Mouse (Mus musculus): ENCODE measurements around the gene Slc35f6. TPM values are rescaled to one million over a fixed set of nuclear protein-coding genes. Genes with fewer than 3 reads are reported as not detected.

The Slc35f6 gene
- polyA plus RNA-seq, 1 experiment from 2014 or later = 32.5 TPM

DNA sequence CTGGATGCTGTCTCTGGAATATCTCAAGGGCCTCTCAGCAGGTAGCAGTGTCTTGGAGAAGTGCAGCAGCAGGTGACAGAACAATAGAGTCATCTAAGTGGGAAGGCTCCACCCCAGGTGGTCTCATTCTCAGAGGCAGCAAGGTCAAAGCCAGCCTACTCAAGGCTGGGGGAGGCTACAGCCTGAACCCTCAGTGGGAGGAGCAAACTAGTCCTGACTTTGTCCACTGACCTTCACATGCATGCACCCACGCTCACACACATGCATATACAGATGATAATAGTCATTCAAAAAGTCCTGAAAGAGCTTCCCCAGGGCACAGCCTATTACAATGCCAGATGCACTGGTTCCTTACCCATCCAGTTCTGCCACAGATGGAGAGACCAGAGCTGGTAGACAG, 12.5 kb downstream of the Slc35f6 start:
- no peak for ATAC-seq
- H3K4me2 ChIP-seq (ENCODE audit: low read length) = no peak overlapping the region
- H3K27me3 ChIP-seq (replicated peaks; ENCODE audit: control insufficient read depth, insufficient read depth, low read length) = no peaks in the 10 kb centered on the region
- H3K36me3 ChIP-seq (ENCODE audit: control insufficient read depth, insufficient read depth) = peaks cover 8% of the 10 kb centered on the region
- no peak overlapping the region for H3K27ac ChIP-seq (ENCODE audit: low read length)
- no peak overlapping the region for H3K4me3 ChIP-seq (replicated peaks; ENCODE audit: low read length)
- no peak overlapping the region for H3K9ac ChIP-seq (replicated peaks; ENCODE audit: low read depth, low read length)
- H3K4me1 ChIP-seq (replicated peaks; ENCODE audit: control insufficient read depth, insufficient read depth, low read length) = no peaks in the 10 kb centered on the region
- WGBS = 79% methylated on average over 1 of the region's 1 CpGs
- H3K9me3 ChIP-seq (ENCODE audit: control insufficient read depth, low read length) = no peaks in the 10 kb centered on the region

DNA sequence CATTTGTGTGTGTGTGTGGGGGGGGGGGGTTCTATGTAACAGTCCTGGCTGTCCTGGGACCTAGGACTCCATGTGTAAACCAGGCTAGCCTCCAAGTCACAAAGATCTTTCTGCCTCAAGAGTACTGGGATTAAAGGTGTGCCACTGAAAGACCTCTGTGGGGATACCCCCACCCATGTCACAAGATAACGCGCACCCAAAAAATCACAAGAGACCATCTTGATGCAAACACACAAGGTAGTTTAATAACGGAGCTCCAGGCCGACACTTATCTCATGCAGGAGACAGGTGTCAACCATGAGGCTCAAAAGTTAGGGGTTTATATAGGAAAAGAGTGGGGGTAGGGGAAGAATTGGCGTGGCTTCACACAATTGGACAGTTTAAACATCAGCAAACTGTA, 13.1 kb downstream of the Slc35f6 start:
- Histone ChIP-seq H3K36me3 (ENCODE audit: control insufficient read depth, insufficient read depth) (peaks cover 3% of the 10 kb centered on the region; the same call in 1 of the 2 replicates), H3K9me3 (ENCODE audit: control insufficient read depth, low read length) (no peaks in the 10 kb centered on the region), H3K4me2 (ENCODE audit: low read length) (no peak overlapping the region), H3K4me3 (replicated peaks; ENCODE audit: low read length) (no peak overlapping the region), H3K9ac (replicated peaks; ENCODE audit: low read depth, low read length) (no peak overlapping the region), H3K27me3 (replicated peaks; ENCODE audit: control insufficient read depth, insufficient read depth, low read length) (no peaks in the 10 kb centered on the region), H3K4me1 (replicated peaks; ENCODE audit: control insufficient read depth, insufficient read depth, low read length) (no peaks in the 10 kb centered on the region; the same call in 1 of the 2 replicates), H3K27ac (ENCODE audit: low read length) (no peak overlapping the region)
- ATAC-seq = no peak
- 96% methylated on average over 5 of the region's 5 CpGs for WGBS

DNA sequence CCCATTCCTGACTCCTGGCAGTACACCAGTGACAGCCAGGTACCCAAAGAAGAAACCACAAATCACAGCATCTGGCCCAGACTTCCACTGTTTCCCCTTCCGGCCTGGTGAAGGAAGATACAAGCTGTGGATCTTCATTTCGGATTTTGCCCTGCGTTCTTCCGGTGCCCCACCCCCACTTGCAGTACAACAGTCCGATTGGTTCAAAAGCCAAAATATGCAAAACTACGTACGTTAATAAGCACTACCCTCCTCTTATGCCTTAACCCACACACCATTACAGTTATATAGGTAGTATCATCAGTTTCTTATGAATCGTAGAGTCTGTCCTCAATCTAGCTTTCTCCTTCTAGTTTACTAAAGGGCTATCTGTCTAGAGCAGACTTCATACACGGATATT, 17.6 kb downstream of the Slc35f6 start:
- H3K4me2 ChIP-seq (ENCODE audit: low read length) = no peak overlapping the region
- no peak overlapping the region for H3K27ac ChIP-seq (ENCODE audit: low read length)
- peaks cover 19% of the 10 kb centered on the region for H3K4me1 ChIP-seq (replicated peaks; ENCODE audit: control insufficient read depth, insufficient read depth, low read length)
- ATAC-seq = no peak
- no peaks in the 10 kb centered on the region for H3K9me3 ChIP-seq (ENCODE audit: control insufficient read depth, low read length)
- no peaks in the 10 kb centered on the region for H3K36me3 ChIP-seq (ENCODE audit: control insufficient read depth, insufficient read depth)
- no peaks in the 10 kb centered on the region for H3K27me3 ChIP-seq (replicated peaks; ENCODE audit: control insufficient read depth, insufficient read depth, low read length)
- H3K9ac ChIP-seq (replicated peaks; ENCODE audit: low read depth, low read length) = no peak overlapping the region
- H3K4me3 ChIP-seq (replicated peaks; ENCODE audit: low read length) = no peak overlapping the region
- WGBS = 90% methylated on average over 9 of the region's 9 CpGs

DNA sequence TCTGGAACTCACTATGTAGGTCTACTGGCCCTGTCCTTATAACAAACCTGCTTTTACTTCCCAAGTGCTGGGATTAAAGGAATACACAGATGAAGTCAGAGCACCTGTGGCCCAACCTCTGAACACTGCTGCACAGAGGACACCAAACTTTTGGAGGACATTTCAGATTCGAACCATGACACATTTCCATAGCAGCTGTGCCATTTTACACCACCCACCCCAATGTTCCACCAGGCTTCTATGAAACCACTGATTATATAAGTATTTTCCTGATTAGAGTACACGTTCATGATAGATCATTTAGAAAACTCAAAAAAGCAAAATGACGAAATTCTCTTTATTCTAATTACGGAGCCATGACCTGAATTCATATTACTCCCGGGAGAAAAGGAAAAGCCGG, 18.2 kb downstream of the Slc35f6 start:
- Histone ChIP-seq H3K9ac (replicated peaks; ENCODE audit: low read depth, low read length) (peak overlapping the region; percentile 55), H3K36me3 (ENCODE audit: control insufficient read depth, insufficient read depth) (no peaks in the 10 kb centered on the region), H3K4me2 (ENCODE audit: low read length) (peak overlapping the region; percentile 78), H3K9me3 (ENCODE audit: control insufficient read depth, low read length) (no peaks in the 10 kb centered on the region), H3K27me3 (replicated peaks; ENCODE audit: control insufficient read depth, insufficient read depth, low read length) (no peaks in the 10 kb centered on the region), H3K4me1 (replicated peaks; ENCODE audit: control insufficient read depth, insufficient read depth, low read length) (peaks cover 19% of the 10 kb centered on the region), H3K27ac (ENCODE audit: low read length) (no peak overlapping the region), H3K4me3 (replicated peaks; ENCODE audit: low read length) (peak overlapping the region; percentile 69)
- 55% methylated on average over 6 of the region's 6 CpGs for WGBS
- no peak for ATAC-seq

DNA sequence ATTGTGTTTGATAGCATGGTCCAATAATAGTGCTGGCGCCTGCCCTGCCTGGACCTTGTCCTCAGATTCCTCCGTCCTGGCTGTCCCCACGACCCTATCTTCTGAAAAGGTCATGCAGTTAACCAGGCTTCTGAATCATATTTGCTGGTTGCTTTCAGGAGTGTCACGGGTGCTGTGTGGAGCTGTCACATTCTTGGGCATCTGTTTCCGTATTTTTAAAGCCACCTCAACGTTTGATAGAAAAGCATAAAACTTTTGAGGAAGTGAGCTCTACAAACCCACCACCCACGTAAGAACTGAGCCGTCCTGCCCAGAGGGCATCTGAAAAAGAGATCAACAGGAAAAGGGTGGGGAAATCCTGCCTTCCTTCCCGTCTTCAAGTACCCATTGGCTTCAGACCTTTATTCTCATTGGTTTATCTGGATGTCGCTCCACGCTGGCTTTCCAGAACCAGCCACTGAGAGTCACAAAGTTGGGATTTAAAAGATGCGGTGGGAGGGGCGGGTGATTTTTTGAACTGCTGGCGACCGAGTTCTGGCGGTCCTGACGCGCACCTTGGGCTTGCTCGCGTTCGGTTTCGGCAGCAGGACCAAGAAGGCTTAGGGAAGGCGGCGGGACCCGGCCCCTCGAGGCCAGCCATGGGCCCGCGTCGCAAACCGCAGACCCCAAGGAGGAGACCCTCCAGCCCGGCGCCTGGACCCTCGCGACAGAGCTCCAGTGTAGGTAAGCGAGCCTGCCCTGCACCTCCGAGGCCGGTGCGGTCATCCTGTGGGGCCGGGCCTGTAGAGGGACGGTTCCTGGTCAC, 18.9 kb downstream of the Slc35f6 start, which contains the start of gene Cenpa:
Gene Cenpa (plus strand): TSS at position 387 of the 805 bp plus-strand sequence.
- H3K4me3 ChIP-seq (replicated peaks; ENCODE audit: low read length) = peak within 1 kb of the TSS; percentile 69
- H3K9me3 ChIP-seq (ENCODE audit: control insufficient read depth, low read length) = no peaks in the 10 kb centered on the region
- no peaks in the 10 kb centered on the region for H3K36me3 ChIP-seq (ENCODE audit: control insufficient read depth, insufficient read depth)
- peak within 1 kb of the TSS; percentile 67 for H3K9ac ChIP-seq (replicated peaks; ENCODE audit: low read depth, low read length)
- peak; percentile 98 for ATAC-seq
- 0 out of 2 replicates have a peak within 1 kb of the TSS, but pooled peaks have one; percentile 37 for H3K27ac ChIP-seq (ENCODE audit: low read length)
- peaks cover 19% of the 10 kb centered on the region for H3K4me1 ChIP-seq (replicated peaks; ENCODE audit: control insufficient read depth, insufficient read depth, low read length)
- H3K27me3 ChIP-seq (replicated peaks; ENCODE audit: control insufficient read depth, insufficient read depth, low read length) = no peaks in the 10 kb centered on the region
- H3K4me2 ChIP-seq (ENCODE audit: low read length) = peak within 1 kb of the TSS; percentile 83
- WGBS = under 1% methylated on average over 40 of the region's 40 CpGs

DNA sequence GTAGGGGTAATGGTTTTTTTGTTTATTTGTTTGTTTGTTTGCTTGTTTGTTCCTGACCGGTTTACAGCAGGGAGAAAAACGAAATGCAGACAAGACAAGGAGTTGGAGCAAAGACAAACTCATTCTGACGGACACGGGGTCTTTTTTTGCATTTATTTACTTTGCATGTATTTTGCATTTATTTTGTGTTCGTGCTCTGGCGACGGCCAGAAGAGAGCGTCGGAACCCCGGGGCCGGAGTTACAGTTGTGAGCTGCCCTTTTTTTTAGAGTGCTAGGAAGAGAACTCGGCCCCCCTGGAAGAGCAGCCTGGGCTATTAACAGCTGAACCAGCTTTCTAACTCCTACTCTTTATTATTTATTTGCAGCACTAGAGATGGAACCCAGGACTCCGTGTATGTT, 19.5 kb downstream of the Slc35f6 start:
- Histone ChIP-seq H3K36me3 (ENCODE audit: control insufficient read depth, insufficient read depth) (no peaks in the 10 kb centered on the region), H3K27ac (ENCODE audit: low read length) (no peak overlapping the region), H3K9ac (replicated peaks; ENCODE audit: low read depth, low read length) (peak overlapping the region; percentile 67), H3K4me3 (replicated peaks; ENCODE audit: low read length) (peak overlapping the region; percentile 69), H3K4me1 (replicated peaks; ENCODE audit: control insufficient read depth, insufficient read depth, low read length) (peaks cover 19% of the 10 kb centered on the region), H3K27me3 (replicated peaks; ENCODE audit: control insufficient read depth, insufficient read depth, low read length) (no peaks in the 10 kb centered on the region), H3K9me3 (ENCODE audit: control insufficient read depth, low read length) (no peaks in the 10 kb centered on the region), H3K4me2 (ENCODE audit: low read length) (peak overlapping the region; percentile 83)
- WGBS = under 1% methylated on average over 13 of the region's 13 CpGs
- no peak for ATAC-seq

DNA sequence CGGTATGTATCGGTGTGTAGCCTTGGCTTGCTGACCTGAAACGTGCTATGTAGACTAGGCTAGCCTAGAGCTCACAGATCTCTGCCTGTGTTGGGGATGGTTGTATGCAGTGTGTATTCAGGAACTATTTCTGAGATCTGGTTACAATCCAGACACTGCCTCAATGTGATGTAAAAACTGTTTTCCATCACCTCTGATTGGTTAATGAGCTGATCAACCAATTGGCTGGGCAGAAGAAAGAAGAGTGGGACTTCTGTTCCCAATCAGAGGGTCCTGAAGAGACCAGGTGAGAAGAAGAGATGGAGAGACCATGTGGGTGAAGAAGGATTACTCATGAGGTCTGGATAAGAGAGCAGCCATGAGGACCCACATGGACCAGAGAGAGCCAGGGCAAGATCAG, 20.0 kb downstream of the Slc35f6 start:
- H3K27me3 ChIP-seq (replicated peaks; ENCODE audit: control insufficient read depth, insufficient read depth, low read length) = no peaks in the 10 kb centered on the region

DNA sequence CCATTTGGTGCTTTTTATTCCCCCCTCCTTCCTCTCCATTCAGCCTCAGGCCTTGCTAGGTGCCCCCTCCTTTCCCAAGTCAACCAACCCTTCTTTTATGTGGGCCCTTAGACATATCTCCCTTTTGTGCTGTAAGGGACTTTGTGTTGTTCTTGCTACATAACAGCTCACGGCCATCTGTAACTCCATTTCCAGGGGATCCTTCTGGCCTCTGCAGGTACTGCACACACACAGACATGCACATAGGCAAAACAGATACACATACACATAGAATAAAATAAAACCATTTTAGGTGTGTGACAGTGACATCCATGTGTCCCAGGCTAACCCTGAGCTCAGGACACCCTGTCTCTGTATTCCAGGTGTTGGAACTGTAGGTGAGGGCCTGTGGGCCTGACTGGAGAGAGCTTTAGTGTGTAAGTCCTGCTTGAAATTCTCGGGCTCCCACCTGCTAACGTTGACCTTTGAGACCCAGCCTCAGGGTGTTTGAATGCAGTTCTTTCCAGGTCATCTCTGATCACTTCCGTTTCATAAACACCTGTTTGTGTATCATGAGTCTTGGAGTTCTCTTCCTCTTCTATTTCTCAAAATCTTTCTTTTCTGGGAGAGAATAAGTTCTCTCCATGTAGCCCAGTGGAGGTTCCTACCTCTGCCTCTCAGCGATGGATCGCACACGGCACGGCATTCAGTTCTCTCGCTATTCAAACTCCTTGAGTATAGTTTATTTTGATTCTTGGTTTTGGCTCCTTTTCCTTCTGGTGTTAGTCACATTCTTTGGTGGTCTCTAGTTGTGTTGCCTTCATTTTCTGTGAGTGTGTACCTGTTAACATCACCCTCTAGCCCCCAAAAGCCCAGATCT, 21.1 kb downstream of the Slc35f6 start:
- no peak overlapping the region for H3K27ac ChIP-seq (ENCODE audit: low read length)
- H3K9me3 ChIP-seq (ENCODE audit: control insufficient read depth, low read length) = no peaks in the 10 kb centered on the region
- H3K4me1 ChIP-seq (replicated peaks; ENCODE audit: control insufficient read depth, insufficient read depth, low read length) = peaks cover 19% of the 10 kb centered on the region
- no peak overlapping the region for H3K9ac ChIP-seq (replicated peaks; ENCODE audit: low read depth, low read length)
- H3K36me3 ChIP-seq (ENCODE audit: control insufficient read depth, insufficient read depth) = no peaks in the 10 kb centered on the region
- H3K27me3 ChIP-seq (replicated peaks; ENCODE audit: control insufficient read depth, insufficient read depth, low read length) = no peaks in the 10 kb centered on the region
- no peak for ATAC-seq
- WGBS = 92% methylated on average over 9 of the region's 9 CpGs
- no peak overlapping the region for H3K4me3 ChIP-seq (replicated peaks; ENCODE audit: low read length)
- H3K4me2 ChIP-seq (ENCODE audit: low read length) = no peak overlapping the region

More for the DNA sequence above, 20.0 kb downstream of the Slc35f6 start:
- H3K4me1 ChIP-seq (replicated peaks; ENCODE audit: control insufficient read depth, insufficient read depth, low read length) = peaks cover 19% of the 10 kb centered on the region
- H3K4me2 ChIP-seq (ENCODE audit: low read length) = peak overlapping the region; percentile 83
- H3K36me3 ChIP-seq (ENCODE audit: control insufficient read depth, insufficient read depth) = no peaks in the 10 kb centered on the region
- no peak overlapping the region for H3K27ac ChIP-seq (ENCODE audit: low read length)
- no peak for ATAC-seq
- peak overlapping the region; percentile 69 for H3K4me3 ChIP-seq (replicated peaks; ENCODE audit: low read length)
- H3K9me3 ChIP-seq (ENCODE audit: control insufficient read depth, low read length) = no peaks in the 10 kb centered on the region
- H3K9ac ChIP-seq (replicated peaks; ENCODE audit: low read depth, low read length) = peak overlapping the region; percentile 67
- WGBS = 3% methylated on average over 3 of the region's 3 CpGs

DNA sequence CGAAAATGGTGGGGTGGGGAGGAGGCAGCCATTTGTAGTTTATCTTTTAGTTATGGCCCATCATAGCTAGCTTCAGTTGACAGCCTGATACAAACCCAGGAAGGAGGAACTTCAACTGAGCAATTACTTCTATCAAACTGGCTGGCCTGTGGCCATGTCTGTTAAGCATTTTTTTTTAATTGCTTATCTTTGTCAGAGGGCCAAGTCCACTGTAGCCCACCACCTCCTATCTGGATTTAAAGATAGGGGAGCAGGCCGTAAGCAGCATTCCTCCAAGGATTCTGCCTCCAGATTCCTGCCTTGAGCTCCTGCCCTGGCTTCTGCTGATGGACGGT, 21.7 kb downstream of the Slc35f6 start:
- Histone ChIP-seq H3K36me3 (ENCODE audit: control insufficient read depth, insufficient read depth) (no peaks in the 10 kb centered on the region), H3K9ac (replicated peaks; ENCODE audit: low read depth, low read length) (no peak overlapping the region), H3K9me3 (ENCODE audit: control insufficient read depth, low read length) (no peaks in the 10 kb centered on the region), H3K4me1 (replicated peaks; ENCODE audit: control insufficient read depth, insufficient read depth, low read length) (peaks cover 19% of the 10 kb centered on the region), H3K27ac (ENCODE audit: low read length) (no peak overlapping the region), H3K4me3 (replicated peaks; ENCODE audit: low read length) (no peak overlapping the region), H3K4me2 (ENCODE audit: low read length) (no peak overlapping the region), H3K27me3 (replicated peaks; ENCODE audit: control insufficient read depth, insufficient read depth, low read length) (no peaks in the 10 kb centered on the region)
- WGBS = 91% methylated on average over 3 of the region's 3 CpGs
- ATAC-seq = no peak
